9 mouse cellular contexts compared by ENCODE assay signal in the genomic region with DNA sequence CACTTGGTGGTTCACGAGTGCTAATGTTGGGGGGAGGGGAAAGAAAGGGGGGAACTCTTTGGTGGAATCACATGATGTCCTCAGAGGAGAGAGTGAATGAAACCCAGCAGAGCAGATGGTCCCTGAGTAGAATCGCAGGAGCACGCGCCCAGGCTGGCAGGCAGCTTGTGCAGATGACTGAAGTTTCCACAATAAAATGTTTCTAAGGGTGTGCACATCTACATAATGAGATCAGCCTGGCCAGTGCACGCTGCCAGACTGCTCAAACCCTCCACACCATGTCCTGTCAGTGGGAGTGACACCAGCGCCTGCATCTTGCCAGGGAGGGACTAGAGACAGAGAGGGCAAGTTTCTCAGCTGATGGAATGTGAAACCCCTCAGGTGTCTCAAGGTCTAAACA. TPM values are rescaled to one million over a fixed set of nuclear protein-coding genes. Genes with fewer than 3 reads are reported as not detected.
A peak's percentile ranks its signal among the peaks of the same experiment; 100 is the strongest.
DNase-seq lines count a peak whose midpoint lies in the region; ATAC-seq and TF ChIP-seq lines count a peak whose summit lies in the region.
"Had no signal": no experiment of that assay in that cellular context is flagged by ENCODE, and none has a peak within 500 bp of the region (broad histone marks: within the 10 kb centered on the region; RNA-seq: fewer than 3 reads in every experiment).

No protein-coding gene starts in this region.

- 32% methylated on average over 6 of the region's 6 CpGs for WGBS in hindbrain, embryonic 13.5 days
- 59% methylated on average over 6 of the region's 6 CpGs for WGBS in hindbrain, embryonic 11.5 days
- WGBS in midbrain, embryonic 15.5 days, result 28% methylated on average over 6 of the region's 6 CpGs
- 13% methylated on average over 6 of the region's 6 CpGs for WGBS in cerebellum, adult 2 months

- no peak for TF ChIP-seq CTCF in embryonic fibroblast, embryonic 13.5 days (IDR thresholded peaks at IDR 0.05; ENCODE audit: borderline replicate concordance, insufficient read depth, low read length)
- TF ChIP-seq CTCF in cerebellum, adult 2 months (IDR thresholded peaks at IDR 0.05; ENCODE audit: borderline replicate concordance, insufficient read depth, low read depth, low read length), result no peak

- ATAC-seq in hindbrain, embryonic 13.5 days (ENCODE audit: low FRiP score), result 0 out of 2 replicates have a peak, but pooled peaks have one; percentile 24
- ATAC-seq in hindbrain, embryonic 11.5 days (ENCODE audit: low FRiP score), result no peak
- 0 out of 2 replicates have a peak, but pooled peaks have one; percentile 42 for ATAC-seq in midbrain, embryonic 15.5 days (replicated peaks)
- no peak for ATAC-seq in CD4-positive, CD25-positive, alpha-beta regulatory T cell, adult 4 months
- no peak for ATAC-seq in megakaryocyte, adult 5-6 weeks (ENCODE audit: poor library complexity, severe bottlenecking)

- H3K4me2 ChIP-seq in hindbrain, embryonic 13.5 days, result no peak overlapping the region
- no peak overlapping the region for H3K4me2 ChIP-seq in hindbrain, embryonic 11.5 days (replicated peaks; ENCODE audit: low read depth, low read length)
- H3K4me2 ChIP-seq in midbrain, embryonic 15.5 days, result no peak overlapping the region

- H3K27ac ChIP-seq in hindbrain, embryonic 13.5 days, result no peak overlapping the region
- no peak overlapping the region for H3K27ac ChIP-seq in hindbrain, embryonic 11.5 days (ENCODE audit: low read depth, low read length)
- peak overlapping the region; percentile 55 for H3K27ac ChIP-seq in embryonic fibroblast, embryonic 13.5 days (ENCODE audit: insufficient read depth, low read length)
- H3K27ac ChIP-seq in midbrain, embryonic 15.5 days, result no peak overlapping the region
- no peak overlapping the region for H3K27ac ChIP-seq in cerebellum, adult 2 months (ENCODE audit: insufficient read depth, low read length)
- H3K27ac ChIP-seq: liver, embryonic 14.5 days had no signal

- H3K4me1 ChIP-seq in hindbrain, embryonic 13.5 days (replicated peaks), result 0 out of 2 replicates have a peak, but pooled peaks cover 9% of the 10 kb centered on the region
- no peaks in the 10 kb centered on the region for H3K4me1 ChIP-seq in hindbrain, embryonic 11.5 days (replicated peaks; ENCODE audit: control insufficient read depth, insufficient read depth, low read length)
- H3K4me1 ChIP-seq in embryonic fibroblast, embryonic 13.5 days (ENCODE audit: control insufficient read depth, insufficient read depth, low read length), result peaks cover 17% of the 10 kb centered on the region
- no peaks in the 10 kb centered on the region for H3K4me1 ChIP-seq in midbrain, embryonic 15.5 days
- no peaks in the 10 kb centered on the region for H3K4me1 ChIP-seq in cerebellum, adult 2 months (ENCODE audit: control insufficient read depth, insufficient read depth, low read length)

- intact Hi-C loops in heart, postnatal 36 days (cut with DNase I), result no loop called here

- no peak overlapping the region for H3K9ac ChIP-seq in hindbrain, embryonic 13.5 days
- H3K9ac ChIP-seq in hindbrain, embryonic 11.5 days (ENCODE audit: low read depth, low read length), result no peak overlapping the region
- H3K9ac ChIP-seq in midbrain, embryonic 15.5 days, result no peak overlapping the region
- H3K9ac ChIP-seq: liver, embryonic 14.5 days had no signal

- H3K36me3 ChIP-seq in hindbrain, embryonic 13.5 days, result no peaks in the 10 kb centered on the region
- no peaks in the 10 kb centered on the region for H3K36me3 ChIP-seq in hindbrain, embryonic 11.5 days (ENCODE audit: control insufficient read depth, insufficient read depth, low read length)
- no peaks in the 10 kb centered on the region for H3K36me3 ChIP-seq in midbrain, embryonic 15.5 days (replicated peaks)

- no peak for TF ChIP-seq POLR2A in embryonic fibroblast, embryonic 13.5 days (IDR thresholded peaks at IDR 0.05; ENCODE audit: low read depth, low read length)
- no peak for TF ChIP-seq POLR2A in cerebellum, adult 2 months (IDR thresholded peaks at IDR 0.05; ENCODE audit: borderline replicate concordance, insufficient read depth, low read length)

- H3K27me3 ChIP-seq in hindbrain, embryonic 13.5 days, result no peaks in the 10 kb centered on the region
- H3K27me3 ChIP-seq in hindbrain, embryonic 11.5 days (ENCODE audit: control insufficient read depth, insufficient read depth, low read length), result no peaks in the 10 kb centered on the region
- no peaks in the 10 kb centered on the region for H3K27me3 ChIP-seq in midbrain, embryonic 15.5 days (replicated peaks)
- H3K27me3 ChIP-seq in cerebellum, adult 2 months (ENCODE audit: control insufficient read depth, insufficient read depth, low read length), result no peaks in the 10 kb centered on the region

- no peak for DNase-seq in hindbrain, embryonic 11.5 days (ENCODE audit: low spot score)
- DNase-seq in heart, postnatal 36 days, result peak; percentile 37 to 44
- DNase-seq in cerebellum, adult 2 months, result no peak

- no peak overlapping the region for H3K4me3 ChIP-seq in hindbrain, embryonic 13.5 days
- no peak overlapping the region for H3K4me3 ChIP-seq in hindbrain, embryonic 11.5 days (ENCODE audit: low read depth, low read length)
- no peak overlapping the region for H3K4me3 ChIP-seq in embryonic fibroblast, embryonic 13.5 days (ENCODE audit: insufficient read depth, low read length)
- H3K4me3 ChIP-seq in midbrain, embryonic 15.5 days, result no peak overlapping the region
- H3K4me3 ChIP-seq in cerebellum, adult 2 months (replicated peaks; ENCODE audit: insufficient read depth, low read depth, low read length), result no peak overlapping the region

- H3K9me3 ChIP-seq in hindbrain, embryonic 13.5 days, result no peaks in the 10 kb centered on the region
- H3K9me3 ChIP-seq in hindbrain, embryonic 11.5 days (ENCODE audit: control insufficient read depth, low read length), result no peaks in the 10 kb centered on the region
- H3K9me3 ChIP-seq in midbrain, embryonic 15.5 days, result no peaks in the 10 kb centered on the region

RNA-seq across cellular contexts. Expression of gene Polm, which starts 10.9 kb away (rescaled TPM):
- 5.3 and 6.6 TPM in 2 replicates for polyA plus RNA-seq in hindbrain, embryonic 13.5 days (2015; fragmentation: Nextera tagmentation; extraction: Ambion mirVana)
- polyA plus RNA-seq in hindbrain, embryonic 11.5 days (2014; fragmentation: Nextera tagmentation; extraction: Ambion mirVana), result 5.6 and 6.9 TPM in 2 replicates
- 9.9 and 13.0 TPM in 2 replicates for polyA plus RNA-seq in embryonic fibroblast, embryonic 13.5 days (2011; ENCODE audit: insufficient read length, low read depth, missing spikeins)
- total RNA-seq in heart, postnatal 36 days (2021), result 1 to 10 TPM; 2.7 to 3.1 TPM
- 8.4 and 8.8 TPM in 2 replicates for polyA plus RNA-seq in midbrain, embryonic 15.5 days (2015; fragmentation: Nextera tagmentation; extraction: Ambion mirVana)
- 10 to 100 TPM; 17.2 to 37.5 TPM for polyA plus RNA-seq in CD4-positive, CD25-positive, alpha-beta regulatory T cell, adult 4 months (2017; shearing (Covaris generic))
- 15.0 and 19.3 TPM in 2 replicates for polyA plus RNA-seq in cerebellum, adult 2 months (2012; rRNA removed)
- total RNA-seq in megakaryocyte, adult 5-6 weeks (2015), result 10.4 and 10.7 TPM in 2 replicates
- total RNA-seq in megakaryocyte, adult 5-6 weeks (2017), result 6.0 and 8.8 TPM in 2 replicates

RNA-seq across cellular contexts. Expression of gene Aebp1, which starts 13.0 kb away (rescaled TPM):
- polyA plus RNA-seq in hindbrain, embryonic 13.5 days (2015; fragmentation: Nextera tagmentation; extraction: Ambion mirVana), result 21.9 and 24.5 TPM in 2 replicates
- polyA plus RNA-seq in hindbrain, embryonic 11.5 days (2014; fragmentation: Nextera tagmentation; extraction: Ambion mirVana), result 19.0 and 20.4 TPM in 2 replicates
- polyA plus RNA-seq in embryonic fibroblast, embryonic 13.5 days (2011; ENCODE audit: insufficient read length, low read depth, missing spikeins), result 372 and 444 TPM in 2 replicates
- 10 to 100 TPM; 17.3 to 27.3 TPM for total RNA-seq in heart, postnatal 36 days (2021)
- polyA plus RNA-seq in midbrain, embryonic 15.5 days (2015; fragmentation: Nextera tagmentation; extraction: Ambion mirVana), result 21.9 and 27.7 TPM in 2 replicates
- under 1 TPM; 0.35 to 0.51 TPM for polyA plus RNA-seq in CD4-positive, CD25-positive, alpha-beta regulatory T cell, adult 4 months (2017; shearing (Covaris generic))
- 10.3 and 13.2 TPM in 2 replicates for polyA plus RNA-seq in cerebellum, adult 2 months (2012; rRNA removed)
- total RNA-seq in megakaryocyte, adult 5-6 weeks (2015), result not detected in 2 replicates
- total RNA-seq in megakaryocyte, adult 5-6 weeks (2017), result 0.11 and 0.12 TPM in 2 replicates

RNA-seq across cellular contexts. Expression of gene Pold2, which starts 29.4 kb away (rescaled TPM):
- 54.3 and 57.0 TPM in 2 replicates for polyA plus RNA-seq in hindbrain, embryonic 13.5 days (2015; fragmentation: Nextera tagmentation; extraction: Ambion mirVana)
- polyA plus RNA-seq in hindbrain, embryonic 11.5 days (2014; fragmentation: Nextera tagmentation; extraction: Ambion mirVana), result 78.4 and 86.3 TPM in 2 replicates
- polyA plus RNA-seq in embryonic fibroblast, embryonic 13.5 days (2011; ENCODE audit: insufficient read length, low read depth, missing spikeins), result 23.2 and 31.7 TPM in 2 replicates
- 10 to 100 TPM; 36.1 to 38.7 TPM for total RNA-seq in heart, postnatal 36 days (2021)
- polyA plus RNA-seq in midbrain, embryonic 15.5 days (2015; fragmentation: Nextera tagmentation; extraction: Ambion mirVana), result 51.0 and 59.6 TPM in 2 replicates
- 10 to 100 TPM; 29.7 to 67.2 TPM for polyA plus RNA-seq in CD4-positive, CD25-positive, alpha-beta regulatory T cell, adult 4 months (2017; shearing (Covaris generic))
- polyA plus RNA-seq in cerebellum, adult 2 months (2012; rRNA removed), result 47.4 and 55.0 TPM in 2 replicates
- 23.8 and 31.6 TPM in 2 replicates for total RNA-seq in megakaryocyte, adult 5-6 weeks (2015)
- total RNA-seq in megakaryocyte, adult 5-6 weeks (2017), result 19.0 and 29.3 TPM in 2 replicates

RNA-seq across cellular contexts. Expression of gene Pgam2, which starts 45.2 kb away (rescaled TPM):
- polyA plus RNA-seq in hindbrain, embryonic 13.5 days (2015; fragmentation: Nextera tagmentation; extraction: Ambion mirVana), result 3.4 and 4.3 TPM in 2 replicates
- polyA plus RNA-seq in hindbrain, embryonic 11.5 days (2014; fragmentation: Nextera tagmentation; extraction: Ambion mirVana), result 7.9 and 8.5 TPM in 2 replicates
- 2.8 TPM in 1 of 2 replicates, not detected in the other for polyA plus RNA-seq in embryonic fibroblast, embryonic 13.5 days (2011; ENCODE audit: insufficient read length, low read depth, missing spikeins)
- 100 to 1,000 TPM; 793 to 969 TPM for total RNA-seq in heart, postnatal 36 days (2021)
- 2.4 and 3.4 TPM in 2 replicates for polyA plus RNA-seq in midbrain, embryonic 15.5 days (2015; fragmentation: Nextera tagmentation; extraction: Ambion mirVana)
- 1 to 10 TPM in 1 of 2 experiments, not detected in 1; 3.0 TPM for polyA plus RNA-seq in CD4-positive, CD25-positive, alpha-beta regulatory T cell, adult 4 months (2017; shearing (Covaris generic))
- polyA plus RNA-seq in cerebellum, adult 2 months (2012; rRNA removed), result 0.63 and 1.1 TPM in 2 replicates
- not detected in 2 replicates for total RNA-seq in megakaryocyte, adult 5-6 weeks (2015)
- total RNA-seq in megakaryocyte, adult 5-6 weeks (2017), result not detected in 2 replicates

RNA-seq across cellular contexts. Expression of gene Myl7, which starts 49.8 kb away (rescaled TPM):
- polyA plus RNA-seq in hindbrain, embryonic 13.5 days (2015; fragmentation: Nextera tagmentation; extraction: Ambion mirVana), result 1.9 and 2.7 TPM in 2 replicates
- 0.31 and 2.4 TPM in 2 replicates for polyA plus RNA-seq in hindbrain, embryonic 11.5 days (2014; fragmentation: Nextera tagmentation; extraction: Ambion mirVana)
- polyA plus RNA-seq in embryonic fibroblast, embryonic 13.5 days (2011; ENCODE audit: insufficient read length, low read depth, missing spikeins), result not detected in 2 replicates
- total RNA-seq in heart, postnatal 36 days (2021), result 100 to 1,000 TPM; 502 to 735 TPM
- 1.6 TPM in 1 of 2 replicates, not detected in the other for polyA plus RNA-seq in midbrain, embryonic 15.5 days (2015; fragmentation: Nextera tagmentation; extraction: Ambion mirVana)
- polyA plus RNA-seq in CD4-positive, CD25-positive, alpha-beta regulatory T cell, adult 4 months (2017; shearing (Covaris generic)), result not detected
- not detected in 2 replicates for polyA plus RNA-seq in cerebellum, adult 2 months (2012; rRNA removed)
- total RNA-seq in megakaryocyte, adult 5-6 weeks (2015), result not detected in 2 replicates
- total RNA-seq in megakaryocyte, adult 5-6 weeks (2017), result not detected in 2 replicates

Comparison
In these comparisons a context has a peak if more than half of its experiments do, and no peak if none do; other contexts are left out.
1. ATAC-seq: peak in hindbrain, embryonic 13.5 days (single experiment) and midbrain, embryonic 15.5 days (single experiment); none in hindbrain, embryonic 11.5 days (single experiment), CD4-positive, CD25-positive, alpha-beta regulatory T cell, adult 4 months (single experiment) and megakaryocyte, adult 5-6 weeks (single experiment).
2. DNase-seq: peak in heart, postnatal 36 days (2 of 2); none in hindbrain, embryonic 11.5 days (single experiment) and cerebellum, adult 2 months (0 of 2).
3. RNA of gene Aebp1, which starts 13.0 kb away (polyA plus RNA-seq): 372 to 444 TPM in embryonic fibroblast, embryonic 13.5 days; 21.9 to 24.5 TPM in hindbrain, embryonic 13.5 days, 21.9 to 27.7 TPM in midbrain, embryonic 15.5 days, 19.0 to 20.4 TPM in hindbrain, embryonic 11.5 days, 10.3 to 13.2 TPM in cerebellum, adult 2 months and 0.35 to 0.51 TPM in CD4-positive, CD25-positive, alpha-beta regulatory T cell, adult 4 months; every median in the first group is over 10 times any median in the second.